Mouse (Mus musculus): ENCODE results near the gene Myrfl. TPM values are rescaled to one million over a fixed set of nuclear protein-coding genes. Genes with fewer than 3 reads are reported as not detected.

The Myrfl gene
- total and polyA plus RNA-seq, 2 experiments, result not detected

DNA sequence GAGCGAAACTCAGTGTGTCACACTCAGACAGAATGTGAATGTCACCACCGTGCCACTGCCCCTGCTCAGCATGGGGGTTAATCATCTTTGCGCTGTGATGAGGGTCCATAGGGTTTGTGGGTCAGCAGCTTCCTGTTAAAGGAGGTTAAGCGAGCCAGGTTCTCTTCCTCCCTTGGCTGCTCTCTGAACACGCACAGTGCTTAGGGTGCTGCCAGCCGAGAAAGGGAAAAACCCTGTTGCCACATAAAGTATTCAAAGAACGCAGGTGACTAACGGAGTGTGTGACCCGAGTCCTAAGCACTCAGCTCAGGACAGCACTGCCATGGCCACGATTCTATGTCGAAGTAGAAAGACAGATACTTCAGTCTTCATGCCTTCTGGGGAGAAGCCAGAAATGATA, 69.4 kb downstream of the Myrfl start:
- H3K27me3 ChIP-seq (ENCODE audit: control insufficient read depth, insufficient read depth, low read length), result no peaks in the 10 kb centered on the region
- no peaks in the 10 kb centered on the region for H3K79me2 ChIP-seq (ENCODE audit: control insufficient read depth, insufficient read depth, low read length)
- H3K4me3 ChIP-seq (ENCODE audit: insufficient read depth, low read depth, low read length), result no peak overlapping the region
- no peaks in the 10 kb centered on the region for H3K36me3 ChIP-seq (ENCODE audit: control insufficient read depth, insufficient read depth, low read length)
- H3K4me1 ChIP-seq (ENCODE audit: control insufficient read depth, insufficient read depth, low read length), result no peaks in the 10 kb centered on the region
- no peak for DNase-seq (ENCODE audit: extremely low read depth, low read depth, low spot score)
- H3K27ac ChIP-seq (replicated peaks; ENCODE audit: insufficient read depth, low read depth, low read length), result no peak overlapping the region
- TF ChIP-seq POLR2A (IDR thresholded peaks at IDR 0.05; ENCODE audit: extremely low read depth, insufficient read depth, low read length) (no peak), CTCF (IDR thresholded peaks at IDR 0.05; ENCODE audit: low read depth, low read length) (no peak)
- 78% methylated on average over 11 of the region's 11 CpGs for WGBS
- no peak overlapping the region for H3K9ac ChIP-seq (ENCODE audit: low read depth, low read length)

DNA sequence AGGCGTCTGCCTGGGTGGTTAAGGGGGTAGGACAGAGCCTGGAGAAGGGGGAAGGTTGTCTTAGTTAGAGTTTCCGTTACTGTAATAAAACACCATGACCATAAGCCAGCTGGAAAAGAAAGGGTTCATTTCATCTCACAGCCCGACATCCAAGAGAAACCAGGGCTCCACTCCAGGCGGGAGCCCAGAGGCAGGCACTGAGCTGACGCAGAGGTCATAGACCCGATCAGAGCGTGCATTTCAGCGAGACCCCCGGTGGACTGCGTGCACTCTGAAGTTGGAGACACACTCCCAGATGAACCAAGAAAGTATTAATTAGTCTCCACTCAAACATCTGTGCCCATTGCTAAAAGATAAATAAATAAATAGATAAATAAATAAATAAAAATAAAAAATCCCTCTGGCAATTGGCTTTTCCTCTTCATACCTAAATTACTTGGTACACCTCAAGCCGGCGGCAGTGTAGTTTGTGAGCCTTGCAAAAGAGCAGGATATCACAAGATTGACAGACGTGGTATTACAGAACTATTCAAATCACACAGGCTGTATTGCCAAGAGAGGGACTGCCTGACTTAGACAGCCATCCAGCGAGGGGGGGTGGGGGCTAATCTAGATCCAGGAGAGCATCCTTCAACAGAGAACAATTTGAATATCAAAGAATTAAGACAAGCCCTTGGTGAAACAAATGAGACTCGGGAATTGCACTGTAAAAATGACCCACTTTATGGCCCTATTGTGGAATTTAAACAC, 81.2 kb downstream of the Myrfl start:
- no peaks in the 10 kb centered on the region for H3K36me3 ChIP-seq (ENCODE audit: control insufficient read depth, insufficient read depth, low read length)

DNA sequence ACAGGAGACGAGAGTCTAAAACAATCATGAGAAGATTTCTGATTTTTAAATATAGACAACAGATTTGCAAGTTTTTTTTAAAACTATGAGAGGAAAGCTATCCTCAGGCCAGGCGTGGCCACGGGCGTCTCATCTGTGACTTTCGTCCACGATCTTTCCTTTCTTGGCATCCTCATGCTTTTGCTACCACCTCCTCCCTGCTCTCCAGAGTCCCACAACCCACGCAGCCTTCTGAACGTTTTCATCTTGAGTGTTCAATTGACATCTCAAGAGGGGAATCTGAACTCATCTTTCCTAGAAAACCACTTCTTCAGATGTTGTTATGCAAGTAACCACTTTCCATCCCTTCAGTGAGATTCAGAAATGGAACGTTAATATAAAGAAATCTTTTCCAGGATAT, 83.6 kb downstream of the Myrfl start:
- DNase-seq (ENCODE audit: extremely low read depth, low read depth, low spot score), result no peak
- no peaks in the 10 kb centered on the region for H3K36me3 ChIP-seq (ENCODE audit: control insufficient read depth, insufficient read depth, low read length)
- no peaks in the 10 kb centered on the region for H3K4me1 ChIP-seq (ENCODE audit: control insufficient read depth, insufficient read depth, low read length)
- H3K4me3 ChIP-seq (ENCODE audit: insufficient read depth, low read depth, low read length), result no peak overlapping the region
- no peaks in the 10 kb centered on the region for H3K27me3 ChIP-seq (ENCODE audit: control insufficient read depth, insufficient read depth, low read length)
- no peaks in the 10 kb centered on the region for H3K79me2 ChIP-seq (ENCODE audit: control insufficient read depth, insufficient read depth, low read length)
- no peak for TF ChIP-seq POLR2A (IDR thresholded peaks at IDR 0.05; ENCODE audit: extremely low read depth, insufficient read depth, low read length)
- TF ChIP-seq CTCF (IDR thresholded peaks at IDR 0.05; ENCODE audit: low read depth, low read length), result no peak
- WGBS, result 89% methylated on average over 9 of the region's 9 CpGs
- H3K9ac ChIP-seq (ENCODE audit: low read depth, low read length), result no peak overlapping the region
- H3K27ac ChIP-seq (replicated peaks; ENCODE audit: insufficient read depth, low read depth, low read length), result no peak overlapping the region

More for the DNA sequence above, 81.2 kb downstream of the Myrfl start:
- Histone ChIP-seq H3K27me3 (ENCODE audit: control insufficient read depth, insufficient read depth, low read length) (no peaks in the 10 kb centered on the region), H3K4me1 (ENCODE audit: control insufficient read depth, insufficient read depth, low read length) (no peaks in the 10 kb centered on the region), H3K27ac (replicated peaks; ENCODE audit: insufficient read depth, low read depth, low read length) (no peak overlapping the region), H3K9ac (ENCODE audit: low read depth, low read length) (no peak overlapping the region), H3K4me3 (ENCODE audit: insufficient read depth, low read depth, low read length) (no peak overlapping the region), H3K79me2 (ENCODE audit: control insufficient read depth, insufficient read depth, low read length) (no peaks in the 10 kb centered on the region)
- WGBS, result 71% methylated on average over 15 of the region's 15 CpGs
- TF ChIP-seq CTCF (IDR thresholded peaks at IDR 0.05; ENCODE audit: low read depth, low read length) (no peak), POLR2A (IDR thresholded peaks at IDR 0.05; ENCODE audit: extremely low read depth, insufficient read depth, low read length) (no peak)
- no peak for DNase-seq (ENCODE audit: extremely low read depth, low read depth, low spot score)

DNA sequence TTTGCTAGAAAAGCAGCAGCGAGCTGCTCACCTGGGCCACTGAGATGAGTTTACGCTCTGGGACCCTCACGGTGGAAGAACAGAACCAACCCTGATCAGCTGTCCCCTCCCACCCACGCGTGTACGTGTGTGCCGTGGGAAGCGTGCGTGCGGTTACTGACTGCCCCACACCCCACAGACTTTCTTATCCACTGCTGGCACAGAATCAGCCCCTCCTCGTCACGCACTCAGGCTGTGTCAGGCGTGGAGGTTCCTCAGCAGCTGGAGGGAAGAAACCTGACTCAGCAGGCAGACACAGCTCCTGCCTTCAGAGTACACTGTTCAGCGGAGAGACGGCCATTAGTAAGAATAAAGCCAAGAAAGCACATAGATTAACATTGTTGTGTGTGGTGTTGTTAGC, 86.0 kb downstream of the Myrfl start:
- WGBS, result 87% methylated on average over 15 of the region's 15 CpGs
- Histone ChIP-seq H3K36me3 (ENCODE audit: control insufficient read depth, insufficient read depth, low read length) (no peaks in the 10 kb centered on the region), H3K79me2 (ENCODE audit: control insufficient read depth, insufficient read depth, low read length) (no peaks in the 10 kb centered on the region), H3K9ac (ENCODE audit: low read depth, low read length) (no peak overlapping the region), H3K27ac (replicated peaks; ENCODE audit: insufficient read depth, low read depth, low read length) (no peak overlapping the region), H3K4me3 (ENCODE audit: insufficient read depth, low read depth, low read length) (no peak overlapping the region), H3K27me3 (ENCODE audit: control insufficient read depth, insufficient read depth, low read length) (no peaks in the 10 kb centered on the region), H3K4me1 (ENCODE audit: control insufficient read depth, insufficient read depth, low read length) (no peaks in the 10 kb centered on the region)
- TF ChIP-seq CTCF (IDR thresholded peaks at IDR 0.05; ENCODE audit: low read depth, low read length) (no peak), POLR2A (IDR thresholded peaks at IDR 0.05; ENCODE audit: extremely low read depth, insufficient read depth, low read length) (no peak)
- no peak for DNase-seq (ENCODE audit: extremely low read depth, low read depth, low spot score)

DNA sequence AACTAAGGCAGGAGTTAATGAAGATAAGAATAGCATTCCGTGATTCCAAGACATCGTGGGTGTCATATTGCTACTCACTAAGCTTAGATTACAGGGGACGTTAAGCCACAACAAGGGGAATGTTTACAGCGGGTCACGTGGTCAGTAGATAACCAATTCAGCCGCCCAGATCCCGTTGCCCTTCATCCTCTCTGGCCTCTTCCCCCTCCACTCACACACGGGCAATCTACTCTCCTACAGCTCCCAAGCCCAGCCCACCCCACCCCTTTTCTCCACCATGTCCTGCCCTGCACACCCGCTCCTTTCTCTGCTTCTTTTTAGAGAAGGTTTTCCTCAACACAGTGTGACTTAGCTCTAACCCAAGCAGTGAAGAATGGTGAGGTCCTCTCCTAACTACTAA, 87.3 kb downstream of the Myrfl start:
- H3K36me3 ChIP-seq (ENCODE audit: control insufficient read depth, insufficient read depth, low read length), result no peaks in the 10 kb centered on the region
- H3K79me2 ChIP-seq (ENCODE audit: control insufficient read depth, insufficient read depth, low read length), result no peaks in the 10 kb centered on the region
- no peak overlapping the region for H3K9ac ChIP-seq (ENCODE audit: low read depth, low read length)
- no peak overlapping the region for H3K27ac ChIP-seq (replicated peaks; ENCODE audit: insufficient read depth, low read depth, low read length)
- TF ChIP-seq CTCF (IDR thresholded peaks at IDR 0.05; ENCODE audit: low read depth, low read length) (no peak), POLR2A (IDR thresholded peaks at IDR 0.05; ENCODE audit: extremely low read depth, insufficient read depth, low read length) (no peak)
- WGBS, result 58% methylated on average over 9 of the region's 9 CpGs
- DNase-seq (ENCODE audit: extremely low read depth, low read depth, low spot score), result no peak
- H3K4me3 ChIP-seq (ENCODE audit: insufficient read depth, low read depth, low read length), result no peak overlapping the region
- H3K4me1 ChIP-seq (ENCODE audit: control insufficient read depth, insufficient read depth, low read length), result no peaks in the 10 kb centered on the region
- H3K27me3 ChIP-seq (ENCODE audit: control insufficient read depth, insufficient read depth, low read length), result no peaks in the 10 kb centered on the region

Data from liver, adult 2 months (tissue).